Mouse (Mus musculus): ENCODE measurements at regions not wholly inside any gene's neighbourhood (a gene's known extent, or its start where the extent isn't known, plus 50 kb on each side); places are given as distances from the start of the nearest gene placed in this dataset.

DNA sequence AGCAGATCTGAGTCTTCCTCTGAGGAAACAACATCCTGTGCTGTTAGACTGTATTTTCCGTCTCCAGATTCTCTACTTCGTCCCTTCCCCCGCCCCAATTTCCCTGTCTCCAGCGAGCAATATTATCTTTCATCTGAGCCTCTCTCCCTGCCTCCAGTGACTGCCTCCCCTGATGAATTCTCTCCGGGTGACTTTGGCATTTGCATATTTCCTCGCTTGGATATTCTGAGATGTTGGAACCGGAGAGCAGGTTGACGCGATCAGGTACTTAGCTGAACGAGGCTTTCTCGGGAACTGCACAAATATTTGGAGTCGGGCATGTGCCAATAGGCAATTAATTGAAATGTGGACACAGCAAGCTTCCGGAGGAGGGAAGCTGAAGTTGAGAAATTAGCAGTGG lies 323.8 kb upstream of the 4930535I16Rik start:
- Histone ChIP-seq H3K4me3 (replicated peaks in 1 of 3; ENCODE audit: low read depth in 2 of 3, low read length in 2 of 3, poor library complexity in 1 of 3) (no peak overlapping the region), H3K79me2 (replicated peaks; ENCODE audit: control insufficient read depth, extremely low read depth, insufficient read depth, poor library complexity, severe bottlenecking) (no peaks in the 10 kb centered on the region), H3K27ac (ENCODE audit: insufficient read depth, low read depth) (no peak overlapping the region), H3K4me2 (ENCODE audit: insufficient read depth, low read depth, poor library complexity, severe bottlenecking) (no peak overlapping the region), H3K9ac (ENCODE audit: insufficient read depth, low read depth) (no peak overlapping the region), H3K9me3 (replicated peaks; ENCODE audit: low read length) (no peaks in the 10 kb centered on the region), H3K27me3 (replicated peaks) (peaks cover 87% of the 10 kb centered on the region), H3K36me3 (replicated peaks in 1 of 2; ENCODE audit: control insufficient read depth in 1 of 2, insufficient read depth in 1 of 2, low read length in 1 of 2) (no peaks in the 10 kb centered on the region), H3K4me1 (ENCODE audit: control insufficient read depth in 1 of 2, insufficient read depth in 2 of 2) (no peaks in the 10 kb centered on the region)
- DNase-seq (ENCODE audit: extremely low read depth): no peak
- TF ChIP-seq ELF1 (IDR thresholded peaks at IDR 0.05; ENCODE audit: low read depth, low read length) (no peak), ZNF384 (IDR thresholded peaks at IDR 0.05; ENCODE audit: low read depth, low read length) (no peak), RCOR1 (conservative IDR thresholded peaks at IDR 0.05; ENCODE audit: low read depth, low read length) (no peak), JUND (conservative IDR thresholded peaks at IDR 0.05; ENCODE audit: low read depth, low read length) (no peak)
- in situ Hi-C loops (cut with MboI; ENCODE audit: low pct_ligation_motif_present, low pct_unique_long_range_greater_than_20kb, low sequenced_read_pairs): no loop called here
- dilution Hi-C loops (cut with MboI; ENCODE audit: extremely low pct_ligation_motif_present, extremely low pct_unique_long_range_greater_than_20kb, low sequenced_read_pairs): no loop called here

DNA sequence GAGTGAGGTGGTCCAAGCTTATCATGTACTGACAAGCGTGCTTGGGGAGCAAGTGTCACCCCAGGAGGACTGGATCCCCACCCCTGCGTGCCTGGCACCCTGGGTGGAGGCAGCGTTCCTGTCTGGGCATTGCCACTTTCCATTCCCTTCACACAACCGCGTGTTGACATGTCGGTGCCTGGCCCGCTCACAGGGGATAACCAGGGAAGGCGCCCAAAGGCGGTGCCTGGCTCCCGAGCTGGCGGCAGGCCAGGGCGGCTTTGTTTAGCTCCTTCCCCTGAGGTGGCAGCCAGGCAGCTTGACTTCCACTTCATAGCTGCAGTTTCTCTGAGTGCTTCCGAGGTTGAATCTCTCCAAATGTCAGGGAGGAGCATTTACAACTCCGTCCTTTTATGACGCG lies 318.7 kb upstream of the 4930535I16Rik start:
- Histone ChIP-seq H3K4me3 (replicated peaks in 1 of 3; ENCODE audit: low read depth in 2 of 3, low read length in 2 of 3, poor library complexity in 1 of 3) (no peak overlapping the region), H3K4me2 (ENCODE audit: insufficient read depth, low read depth, poor library complexity, severe bottlenecking) (no peak overlapping the region), H3K27me3 (replicated peaks) (peaks cover 87% of the 10 kb centered on the region), H3K36me3 (replicated peaks in 1 of 2; ENCODE audit: control insufficient read depth in 1 of 2, insufficient read depth in 1 of 2, low read length in 1 of 2) (no peaks in the 10 kb centered on the region), H3K79me2 (replicated peaks; ENCODE audit: control insufficient read depth, extremely low read depth, insufficient read depth, poor library complexity, severe bottlenecking) (no peaks in the 10 kb centered on the region), H3K27ac (ENCODE audit: insufficient read depth, low read depth) (no peak overlapping the region), H3K9ac (ENCODE audit: insufficient read depth, low read depth) (no peak overlapping the region), H3K4me1 (ENCODE audit: control insufficient read depth in 1 of 2, insufficient read depth in 2 of 2) (peaks cover 0 to 2% of the 10 kb centered on the region in 2 experiments; a peak in 1 of 4 replicates), H3K9me3 (replicated peaks; ENCODE audit: low read length) (peaks cover 1% of the 10 kb centered on the region)
- dilution Hi-C loops (cut with MboI; ENCODE audit: extremely low pct_ligation_motif_present, extremely low pct_unique_long_range_greater_than_20kb, low sequenced_read_pairs) (no loop called here), in situ Hi-C loops (cut with MboI; ENCODE audit: low pct_ligation_motif_present, low pct_unique_long_range_greater_than_20kb, low sequenced_read_pairs) (no loop called here)
- DNase-seq (ENCODE audit: extremely low read depth): no peak
- no peak for TF ChIP-seq HCFC1 (IDR thresholded peaks at IDR 0.05; ENCODE audit: low read depth, low read length)
- no peak for TF ChIP-seq SMC3 (IDR thresholded peaks at IDR 0.05; ENCODE audit: low read depth, low read length)
- TF ChIP-seq CTCF (conservative IDR thresholded peaks at IDR 0.05 in 1 of 2, IDR thresholded peaks at IDR 0.05 in 1 of 2; ENCODE audit: low read depth in 2 of 2, low read length in 2 of 2): no peak
- TF ChIP-seq GABPA (IDR thresholded peaks at IDR 0.05; ENCODE audit: insufficient replicate concordance, low read depth, low read length): no peak
- TF ChIP-seq IRF4 (IDR thresholded peaks at IDR 0.05; ENCODE audit: low read depth, low read length): no peak
- TF ChIP-seq MYC (IDR thresholded peaks at IDR 0.05; ENCODE audit: low read depth, low read length): no peak
- TF ChIP-seq MAFK (IDR thresholded peaks at IDR 0.05; ENCODE audit: insufficient replicate concordance, low read length): no peak
- no peak for TF ChIP-seq KAT2A (IDR thresholded peaks at IDR 0.05; ENCODE audit: insufficient replicate concordance, low read length)
- TF ChIP-seq POLR2AphosphoS2 (IDR thresholded peaks at IDR 0.05; ENCODE audit: low read depth, low read length): no peak
- TF ChIP-seq CHD2 (IDR thresholded peaks at IDR 0.05; ENCODE audit: low read length): no peak
- TF ChIP-seq MAX (IDR thresholded peaks at IDR 0.05; ENCODE audit: low read length): no peak
- TF ChIP-seq SIN3A (IDR thresholded peaks at IDR 0.05; ENCODE audit: low read length): no peak
- TF ChIP-seq NELFE (IDR thresholded peaks at IDR 0.05; ENCODE audit: low read depth, low read length): no peak
- TF ChIP-seq POLR2A (IDR thresholded peaks at IDR 0.05; ENCODE audit: low read depth, low read length): no peak
- no peak for TF ChIP-seq E2F4 (IDR thresholded peaks at IDR 0.05; ENCODE audit: insufficient replicate concordance, low read depth, low read length)
- TF ChIP-seq ZNF384 (IDR thresholded peaks at IDR 0.05; ENCODE audit: low read depth, low read length): no peak
- no peak for TF ChIP-seq RCOR1 (conservative IDR thresholded peaks at IDR 0.05; ENCODE audit: low read depth, low read length)
- no peak for TF ChIP-seq RAD21 (IDR thresholded peaks at IDR 0.05; ENCODE audit: low read depth, low read length)

Data from CH12.LX (cell line).